Mouse (Mus musculus) right cerebral cortex, postnatal 14 days (tissue): ENCODE results near the gene Hist1h3g.
A peak's percentile ranks its signal among the peaks of the same experiment; 100 is the strongest.
"Not testable (repeated sequence)": the region's sequence is repeated elsewhere in the genome, so short reads cannot be mapped to it uniquely, and the experiment has no call there.

Experiments
- DNase-seq: peaks from one replicate; pipeline ENCODE4 v3.0.0; 2022

Gene Hist1h3g

DNA sequence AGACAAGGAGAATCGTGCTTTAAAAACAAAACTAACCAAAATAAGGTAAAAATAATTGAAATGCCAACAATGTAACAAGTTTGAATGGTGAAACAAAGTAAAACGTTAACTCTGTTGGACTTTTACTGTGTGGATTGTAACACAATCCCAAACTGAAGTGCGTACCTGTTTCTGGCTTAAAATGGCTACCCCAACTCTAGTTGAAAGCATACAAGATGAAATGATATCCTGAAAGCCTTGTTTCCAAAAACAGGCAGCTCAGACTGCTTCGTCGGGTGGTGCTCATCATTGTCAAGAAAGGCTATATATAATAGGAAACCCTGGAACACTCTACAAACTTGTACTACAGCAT, 26.3 kb downstream of the Hist1h3g start:
- DNase-seq = not testable (repeated sequence)

DNA sequence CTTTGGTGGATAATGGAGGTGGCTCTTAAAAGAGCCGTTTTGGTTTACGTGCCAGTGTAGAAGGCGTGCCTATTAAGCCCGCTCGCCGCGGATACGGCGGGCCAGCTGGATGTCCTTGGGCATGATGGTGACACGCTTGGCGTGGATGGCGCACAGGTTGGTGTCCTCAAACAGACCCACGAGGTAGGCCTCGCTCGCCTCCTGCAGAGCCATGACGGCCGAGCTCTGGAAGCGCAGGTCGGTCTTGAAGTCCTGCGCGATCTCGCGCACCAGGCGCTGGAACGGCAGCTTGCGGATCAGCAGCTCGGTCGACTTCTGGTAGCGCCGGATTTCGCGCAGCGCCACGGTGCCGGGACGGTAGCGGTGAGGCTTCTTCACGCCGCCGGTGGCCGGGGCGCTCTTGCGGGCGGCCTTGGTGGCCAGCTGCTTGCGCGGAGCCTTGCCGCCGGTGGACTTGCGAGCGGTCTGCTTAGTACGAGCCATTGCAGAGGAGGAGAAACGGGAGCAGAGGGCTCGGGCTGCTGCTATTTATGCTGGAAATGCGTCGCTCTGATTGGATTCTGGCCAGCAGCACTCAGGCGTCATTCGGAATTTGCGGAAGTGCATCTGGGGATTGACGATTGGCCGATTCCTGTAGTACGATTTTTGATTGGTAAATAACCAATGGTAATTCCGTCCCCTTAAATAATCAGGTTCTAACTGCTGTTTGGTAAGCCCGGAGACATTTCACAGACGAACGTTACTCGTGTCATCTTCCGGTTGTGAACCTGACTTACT, 26.8 kb downstream of the Hist1h3g start, which contains the start of gene Hist1h3e:
Gene Hist1h3e (minus strand): TSS at position 487 of the 777 bp plus-strand sequence.
- peak; percentile 92 for DNase-seq

DNA sequence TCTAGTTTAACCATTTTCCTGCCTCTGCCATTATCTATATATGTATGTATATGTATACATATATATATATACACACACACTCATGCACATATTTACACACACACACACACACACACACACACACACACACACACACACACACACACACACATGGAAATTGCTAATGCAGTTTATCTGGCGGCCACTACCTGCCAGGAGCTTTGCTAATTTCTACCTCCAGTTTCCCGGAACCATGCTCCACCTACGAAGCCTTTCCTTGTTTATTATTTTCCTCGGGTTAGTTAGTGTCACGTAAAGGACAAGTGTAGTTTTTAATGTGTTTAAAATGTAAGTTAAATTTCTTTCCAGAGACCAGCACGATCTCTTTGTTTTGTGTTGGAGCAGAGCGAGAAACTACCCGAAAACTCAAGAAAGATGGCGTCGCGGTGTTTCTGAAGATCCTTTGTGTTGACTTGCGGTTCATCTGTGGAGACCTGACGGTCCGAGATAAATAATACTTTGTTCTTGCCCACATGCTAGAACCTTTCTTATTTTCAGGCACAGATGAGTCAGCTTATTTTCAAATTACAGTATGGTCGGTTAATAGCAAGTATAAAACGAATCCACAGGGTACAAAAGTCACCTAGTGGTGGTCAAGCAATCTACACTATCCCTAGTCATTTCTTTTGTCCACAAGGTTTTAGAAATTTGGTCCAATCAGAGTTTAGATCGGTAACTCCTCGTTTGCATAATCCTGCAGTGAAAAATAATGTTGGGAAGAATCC, 27.7 kb downstream of the Hist1h3g start:
- peak; percentile 26 for DNase-seq

DNA sequence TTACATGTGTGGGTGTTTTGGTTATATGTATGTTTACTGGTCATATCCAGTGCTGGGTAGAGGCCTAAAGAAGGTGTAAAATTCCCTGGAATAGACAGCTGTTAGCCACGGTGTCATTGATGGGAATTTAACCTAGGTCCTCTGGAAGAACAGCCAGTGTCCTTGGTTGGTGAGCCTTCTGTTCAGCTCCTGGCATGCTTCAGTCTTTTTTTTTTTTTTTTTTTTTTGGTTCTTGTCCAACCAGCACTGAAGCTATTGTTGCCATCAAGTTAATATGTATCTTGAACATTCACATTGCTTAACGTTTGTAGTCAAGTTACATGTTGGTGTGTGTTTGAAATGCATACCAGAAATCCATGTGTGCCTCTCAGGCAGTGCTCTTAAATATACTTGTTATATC, 29.3 kb downstream of the Hist1h3g start:
- no peak for DNase-seq

DNA sequence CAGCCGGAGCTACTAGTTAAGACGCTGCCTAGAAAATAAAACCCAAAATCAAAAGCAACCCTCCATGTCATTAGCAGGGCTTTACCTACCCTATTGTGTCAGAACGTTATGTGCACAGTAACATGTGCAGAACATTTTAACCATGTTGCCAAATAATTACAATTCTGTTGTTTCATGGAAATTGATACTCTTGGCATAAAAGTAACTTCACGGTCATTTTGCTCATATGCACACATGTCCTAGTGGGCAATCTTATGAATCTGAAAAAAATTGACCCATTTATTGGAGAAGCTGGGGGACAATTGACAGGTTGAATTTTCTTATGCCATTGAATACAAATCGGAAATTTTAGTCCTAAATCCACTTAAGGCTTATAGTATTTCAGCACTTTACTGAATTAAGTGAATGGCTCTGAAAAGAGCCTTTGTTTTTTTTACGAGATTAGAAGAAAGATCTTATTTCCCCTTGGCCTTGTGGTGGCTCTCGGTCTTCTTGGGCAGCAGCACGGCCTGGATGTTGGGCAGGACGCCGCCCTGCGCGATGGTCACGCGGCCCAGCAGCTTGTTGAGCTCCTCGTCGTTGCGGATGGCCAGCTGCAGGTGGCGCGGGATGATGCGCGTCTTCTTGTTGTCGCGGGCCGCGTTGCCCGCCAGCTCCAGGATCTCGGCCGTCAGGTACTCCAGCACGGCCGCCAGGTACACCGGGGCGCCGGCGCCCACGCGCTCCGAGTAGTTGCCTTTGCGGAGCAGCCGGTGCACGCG, 35.2 kb downstream of the Hist1h3g start:
- not testable (repeated sequence) for DNase-seq

DNA sequence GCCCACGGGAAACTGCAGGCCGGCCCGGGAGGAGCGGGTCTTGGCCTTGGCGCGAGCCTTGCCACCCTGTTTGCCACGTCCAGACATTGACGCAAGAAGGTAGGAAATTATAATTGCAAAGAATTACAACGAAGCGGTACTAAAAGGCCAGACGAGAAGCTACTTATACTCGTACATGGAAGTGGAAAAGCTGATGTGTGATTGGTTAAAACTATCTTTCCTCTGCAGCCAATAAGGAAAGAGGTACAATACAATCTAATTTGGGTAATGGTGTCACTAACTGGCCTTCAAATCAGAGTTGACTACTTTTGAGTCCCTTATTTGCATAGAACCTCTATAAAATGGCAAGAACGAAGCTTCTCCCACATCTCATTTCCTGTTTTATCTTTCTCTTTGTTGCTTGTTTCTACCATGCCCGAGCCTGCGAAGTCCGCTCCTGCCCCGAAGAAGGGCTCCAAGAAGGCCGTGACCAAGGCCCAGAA, 35.8 kb downstream of the Hist1h3g start, which contains the start of the genes Hist1h2ae and Hist1h2bg:
Gene Hist1h2ae (minus strand): TSS at position 199 of the 482 bp plus-strand sequence.
Gene Hist1h2bg (plus strand): TSS at position 375 of the 482 bp plus-strand sequence.
- DNase-seq = peak; percentile 34

DNA sequence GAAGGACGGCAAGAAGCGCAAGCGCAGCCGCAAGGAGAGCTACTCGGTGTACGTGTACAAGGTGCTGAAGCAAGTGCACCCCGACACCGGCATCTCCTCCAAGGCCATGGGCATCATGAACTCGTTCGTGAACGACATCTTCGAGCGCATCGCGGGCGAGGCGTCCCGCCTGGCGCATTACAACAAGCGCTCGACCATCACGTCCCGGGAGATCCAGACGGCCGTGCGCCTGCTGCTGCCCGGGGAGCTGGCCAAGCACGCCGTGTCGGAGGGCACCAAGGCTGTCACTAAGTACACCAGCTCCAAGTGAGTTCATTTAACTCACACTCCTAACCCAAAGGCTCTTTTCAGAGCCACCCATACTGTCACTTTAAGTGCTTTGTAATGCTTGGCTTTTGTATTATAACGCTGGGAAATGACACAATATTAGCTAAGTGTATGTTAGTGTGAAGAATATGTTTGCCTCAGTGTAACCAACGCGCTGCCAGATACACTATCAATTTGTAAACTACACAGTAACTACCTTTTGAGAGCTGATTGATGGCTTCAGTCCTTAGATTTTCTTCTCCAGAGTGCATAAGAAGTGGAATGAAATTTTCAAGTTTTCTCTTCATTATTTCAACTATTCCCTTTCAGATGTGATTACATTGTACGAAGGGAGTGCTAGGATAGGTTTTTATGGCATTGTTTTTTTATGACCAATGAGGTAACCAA, 36.4 kb downstream of the Hist1h3g start:
- DNase-seq = not testable (repeated sequence)

DNA sequence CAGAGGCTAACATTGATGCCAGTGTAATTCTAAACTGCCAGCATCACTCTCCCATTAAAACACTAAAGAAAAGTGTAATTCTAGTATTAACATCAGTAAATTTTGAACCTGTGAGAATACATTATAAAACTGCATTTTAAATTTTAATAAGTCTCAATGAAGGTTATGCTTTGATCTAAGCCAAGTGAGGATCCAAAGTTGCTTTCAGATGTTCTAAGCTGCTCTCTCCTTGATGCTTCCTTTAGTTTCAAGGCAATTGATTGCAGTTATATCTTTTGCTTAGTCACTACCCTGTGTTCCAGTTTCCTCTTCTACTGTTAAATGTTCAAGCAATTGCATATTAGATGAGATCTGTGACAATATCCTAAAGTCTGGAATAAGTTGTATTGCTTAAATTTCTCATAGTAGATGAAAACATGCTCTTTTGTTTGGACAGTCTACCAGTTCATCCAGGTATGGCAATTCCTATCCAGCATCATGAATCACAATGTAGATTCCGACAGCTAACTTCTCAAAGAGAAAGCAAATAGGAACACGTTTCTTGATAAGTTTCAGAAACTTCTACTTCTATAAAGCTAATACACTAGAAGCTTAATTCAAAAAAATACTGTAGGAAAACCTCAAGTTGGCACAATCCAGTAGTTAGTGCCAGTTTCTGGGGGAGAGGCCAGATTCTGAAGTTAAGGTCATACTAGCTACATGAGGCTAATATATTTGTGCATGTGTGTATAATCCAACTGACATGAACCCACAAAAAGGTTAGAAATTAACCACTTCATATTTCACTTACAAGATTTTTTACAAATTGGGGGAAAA, 37.2 kb downstream of the Hist1h3g start:
- DNase-seq = no peak

DNA sequence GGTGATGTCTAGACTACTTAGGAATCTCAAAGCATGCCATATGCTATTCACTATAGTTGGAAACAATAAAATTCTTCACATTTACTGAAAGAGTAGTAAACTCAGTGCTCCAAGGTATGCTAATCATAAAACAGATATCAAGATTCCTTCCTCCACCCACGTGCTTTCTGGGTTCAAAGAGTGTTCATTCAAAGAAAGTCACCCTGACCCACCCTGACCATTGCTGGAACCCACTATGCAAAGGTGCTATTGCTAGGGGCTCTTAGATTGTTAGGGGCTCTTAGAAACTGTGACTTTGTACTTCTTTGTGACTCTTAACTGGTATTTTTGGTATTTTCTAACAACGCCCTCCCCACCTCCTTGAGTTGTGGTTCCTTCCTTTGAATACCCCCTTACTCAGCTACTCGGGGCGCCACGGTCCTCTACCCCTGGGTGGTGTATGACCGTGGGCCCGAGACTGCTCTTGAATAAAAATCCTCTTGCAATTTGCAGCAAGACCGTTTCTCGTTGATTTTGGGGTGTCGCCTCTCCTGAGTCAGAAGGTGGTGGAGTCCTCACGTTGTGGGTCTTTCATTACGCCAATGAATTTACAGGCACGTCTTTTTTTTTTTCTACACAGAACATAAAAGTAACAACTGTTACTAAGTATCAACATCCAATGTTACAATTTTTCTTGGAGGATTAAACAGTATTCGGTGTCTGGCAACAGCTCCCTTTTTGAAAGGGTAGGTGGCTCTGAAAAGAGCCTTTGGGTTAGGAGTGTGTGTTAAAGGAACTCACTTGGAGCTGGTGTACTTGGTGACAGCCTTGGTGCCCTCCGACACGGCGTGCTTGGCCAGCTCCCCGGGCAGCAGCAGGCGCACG, 38.0 kb downstream of the Hist1h3g start:
- peak; percentile 10 for DNase-seq

DNA sequence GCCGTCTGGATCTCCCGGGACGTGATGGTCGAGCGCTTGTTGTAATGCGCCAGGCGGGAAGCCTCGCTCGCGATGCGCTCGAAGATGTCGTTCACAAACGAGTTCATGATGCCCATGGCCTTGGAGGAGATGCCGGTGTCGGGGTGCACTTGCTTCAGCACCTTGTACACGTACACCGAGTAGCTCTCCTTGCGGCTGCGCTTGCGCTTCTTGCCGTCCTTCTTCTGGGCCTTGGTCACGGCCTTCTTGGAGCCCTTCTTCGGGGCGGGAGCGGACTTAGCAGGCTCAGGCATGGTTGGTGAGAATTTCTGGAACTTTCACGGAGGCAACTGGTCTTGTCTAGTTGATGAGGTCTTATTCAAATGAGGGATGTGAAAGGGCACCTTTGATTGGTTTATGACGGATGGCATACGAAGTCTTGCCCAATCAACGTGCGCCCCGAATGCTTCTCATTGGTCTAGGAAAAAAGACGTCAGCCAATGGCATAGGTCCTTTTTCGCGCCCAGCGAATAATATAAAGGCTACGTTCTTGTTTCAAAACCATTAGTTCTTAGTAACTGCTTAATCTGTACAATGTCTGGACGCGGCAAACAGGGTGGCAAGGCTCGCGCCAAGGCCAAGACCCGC, 38.8 kb downstream of the Hist1h3g start, which contains the start of the genes Hist1h2bf and Hist1h2ad:
Gene Hist1h2bf (minus strand): TSS at position 299 of the 627 bp plus-strand sequence.
Gene Hist1h2ad (plus strand): TSS at position 484 of the 627 bp plus-strand sequence.
- DNase-seq = peak; percentile 88

DNA sequence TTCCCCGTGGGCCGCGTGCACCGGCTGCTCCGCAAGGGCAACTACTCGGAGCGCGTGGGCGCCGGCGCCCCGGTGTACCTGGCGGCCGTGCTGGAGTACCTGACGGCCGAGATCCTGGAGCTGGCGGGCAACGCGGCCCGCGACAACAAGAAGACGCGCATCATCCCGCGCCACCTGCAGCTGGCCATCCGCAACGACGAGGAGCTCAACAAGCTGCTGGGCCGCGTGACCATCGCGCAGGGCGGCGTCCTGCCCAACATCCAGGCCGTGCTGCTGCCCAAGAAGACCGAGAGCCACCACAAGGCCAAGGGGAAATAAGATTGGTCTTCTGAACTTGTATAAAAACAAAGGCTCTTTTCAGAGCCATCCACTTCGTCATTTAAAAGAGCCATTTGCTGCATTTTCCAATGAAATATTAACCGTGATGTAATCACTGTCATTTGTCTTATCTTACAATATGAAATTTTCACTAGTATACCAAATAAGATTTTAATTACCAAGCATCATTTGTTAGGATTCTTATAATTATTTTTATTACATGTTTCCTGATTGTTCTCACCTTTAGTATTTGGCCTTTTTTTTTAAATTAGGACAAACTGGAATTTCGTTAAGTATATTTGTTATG, 39.4 kb downstream of the Hist1h3g start:
- not testable (repeated sequence) for DNase-seq

DNA sequence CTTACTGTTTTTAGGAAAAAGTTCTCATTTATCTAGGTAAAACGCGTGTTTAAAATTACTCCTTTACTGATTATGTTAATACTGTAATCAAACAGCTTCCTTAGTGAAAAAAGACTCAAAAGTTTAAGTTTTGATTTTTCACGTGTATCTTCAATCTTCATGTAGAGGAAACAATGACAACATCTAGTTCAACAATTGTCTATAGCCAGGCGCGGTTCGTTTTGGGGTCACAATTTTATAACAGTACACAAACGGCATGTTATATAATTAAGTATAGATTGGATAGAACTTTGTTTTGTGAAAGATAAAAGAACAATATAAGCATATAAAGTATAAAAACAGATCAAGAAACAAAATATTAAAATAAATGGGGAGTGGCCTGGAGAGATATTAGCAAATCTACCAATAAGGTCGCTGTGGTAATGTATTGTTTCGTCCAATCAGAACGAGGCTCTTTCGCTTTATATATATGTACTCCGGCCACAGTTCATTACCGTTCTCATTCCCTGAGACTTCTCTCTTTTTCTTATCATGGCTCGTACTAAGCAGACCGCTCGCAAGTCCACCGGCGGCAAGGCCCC, 40.1 kb downstream of the Hist1h3g start, which contains the start of gene Hist1h3d:
Gene Hist1h3d (plus strand): TSS at position 493 of the 581 bp plus-strand sequence.
- no peak for DNase-seq

DNA sequence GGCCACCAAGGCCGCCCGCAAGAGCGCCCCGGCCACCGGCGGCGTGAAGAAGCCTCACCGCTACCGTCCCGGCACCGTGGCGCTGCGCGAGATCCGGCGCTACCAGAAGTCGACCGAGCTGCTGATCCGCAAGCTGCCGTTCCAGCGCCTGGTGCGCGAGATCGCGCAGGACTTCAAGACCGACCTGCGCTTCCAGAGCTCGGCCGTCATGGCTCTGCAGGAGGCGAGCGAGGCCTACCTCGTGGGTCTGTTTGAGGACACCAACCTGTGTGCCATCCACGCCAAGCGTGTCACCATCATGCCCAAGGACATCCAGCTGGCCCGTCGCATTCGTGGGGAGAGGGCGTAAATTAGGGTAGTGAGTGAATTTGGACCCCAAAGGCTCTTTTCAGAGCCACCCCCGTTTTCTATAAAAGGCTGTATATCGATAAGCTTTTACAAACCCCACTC, 40.7 kb downstream of the Hist1h3g start:
- not testable (repeated sequence) for DNase-seq

DNA sequence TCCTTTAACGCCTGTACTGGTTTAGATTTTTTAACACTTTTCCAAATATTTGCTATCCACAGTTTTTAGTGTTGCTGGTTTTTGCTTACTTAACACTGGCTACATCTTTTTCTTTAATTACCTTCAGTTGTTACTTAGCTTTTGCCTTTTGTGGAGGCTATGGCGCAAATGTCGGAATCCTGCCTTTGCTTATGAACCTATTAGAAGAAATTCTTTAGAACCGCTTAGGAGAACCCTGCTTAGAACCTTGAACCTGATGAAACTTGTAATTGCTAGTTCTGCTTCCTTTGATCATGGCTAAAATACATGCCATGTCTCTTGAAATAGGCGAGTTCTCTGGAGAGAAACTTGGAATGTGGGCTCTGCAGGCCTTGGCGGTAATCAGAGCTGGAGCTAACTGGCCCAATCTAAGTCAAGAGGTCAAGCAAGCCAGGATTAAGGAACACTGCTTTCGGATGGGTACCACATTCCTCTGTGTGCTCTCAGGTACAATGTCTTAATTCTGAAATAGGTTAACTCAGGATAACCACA, 41.2 kb downstream of the Hist1h3g start:
- DNase-seq = no peak

DNA sequence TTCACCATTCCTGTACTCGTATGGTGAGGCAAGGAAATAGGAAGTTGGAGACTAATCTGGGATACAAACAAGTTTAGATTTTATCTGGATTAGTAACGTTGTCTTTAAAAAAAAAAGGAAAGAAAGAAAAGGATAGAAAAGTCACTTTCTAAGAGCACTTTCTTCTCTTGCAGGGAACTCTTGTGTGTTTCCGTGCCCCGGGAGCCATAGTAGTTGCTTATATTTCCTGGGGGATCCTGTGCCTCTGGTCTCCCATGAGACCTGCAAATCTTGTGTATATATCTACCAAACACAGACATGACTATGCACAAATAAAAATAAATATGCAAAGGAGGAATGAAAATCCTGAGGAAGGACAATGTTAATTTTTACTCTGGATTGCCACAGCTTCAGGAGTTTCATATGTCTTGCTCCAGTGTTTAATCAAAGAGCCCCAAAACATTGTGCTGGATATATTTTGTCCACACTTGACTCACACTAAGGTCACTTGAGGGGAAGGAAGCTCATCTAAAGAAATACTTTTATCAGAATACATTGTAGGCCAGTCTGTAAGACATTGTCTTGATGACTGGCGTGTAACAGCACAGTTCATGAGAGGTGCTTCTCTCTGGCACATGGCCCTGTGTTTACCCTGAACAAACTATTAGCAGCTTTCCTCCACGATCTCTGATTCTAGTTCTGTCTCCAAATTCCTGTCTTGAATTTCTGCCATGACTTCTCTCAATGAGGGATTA, 41.9 kb downstream of the Hist1h3g start:
- no peak for DNase-seq

DNA sequence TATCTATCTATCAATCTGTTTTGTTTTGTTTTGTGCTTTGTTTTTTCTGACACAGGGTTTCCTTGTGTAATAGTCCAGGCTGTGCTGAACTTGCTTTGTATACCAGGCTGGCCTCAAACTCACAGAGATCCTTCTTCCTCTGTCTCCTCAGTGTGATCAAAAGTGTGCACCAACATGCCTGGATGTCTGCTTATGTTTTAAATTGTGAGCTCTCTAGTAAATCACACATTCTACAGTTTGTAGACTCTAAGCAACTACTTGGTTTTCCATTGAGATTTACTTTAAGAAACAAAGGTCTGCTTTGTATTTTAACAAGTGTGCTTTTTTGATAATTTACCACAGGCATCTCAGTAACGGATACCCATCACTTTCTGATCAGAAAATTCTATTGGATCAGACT, 42.6 kb downstream of the Hist1h3g start:
- no peak for DNase-seq

DNA sequence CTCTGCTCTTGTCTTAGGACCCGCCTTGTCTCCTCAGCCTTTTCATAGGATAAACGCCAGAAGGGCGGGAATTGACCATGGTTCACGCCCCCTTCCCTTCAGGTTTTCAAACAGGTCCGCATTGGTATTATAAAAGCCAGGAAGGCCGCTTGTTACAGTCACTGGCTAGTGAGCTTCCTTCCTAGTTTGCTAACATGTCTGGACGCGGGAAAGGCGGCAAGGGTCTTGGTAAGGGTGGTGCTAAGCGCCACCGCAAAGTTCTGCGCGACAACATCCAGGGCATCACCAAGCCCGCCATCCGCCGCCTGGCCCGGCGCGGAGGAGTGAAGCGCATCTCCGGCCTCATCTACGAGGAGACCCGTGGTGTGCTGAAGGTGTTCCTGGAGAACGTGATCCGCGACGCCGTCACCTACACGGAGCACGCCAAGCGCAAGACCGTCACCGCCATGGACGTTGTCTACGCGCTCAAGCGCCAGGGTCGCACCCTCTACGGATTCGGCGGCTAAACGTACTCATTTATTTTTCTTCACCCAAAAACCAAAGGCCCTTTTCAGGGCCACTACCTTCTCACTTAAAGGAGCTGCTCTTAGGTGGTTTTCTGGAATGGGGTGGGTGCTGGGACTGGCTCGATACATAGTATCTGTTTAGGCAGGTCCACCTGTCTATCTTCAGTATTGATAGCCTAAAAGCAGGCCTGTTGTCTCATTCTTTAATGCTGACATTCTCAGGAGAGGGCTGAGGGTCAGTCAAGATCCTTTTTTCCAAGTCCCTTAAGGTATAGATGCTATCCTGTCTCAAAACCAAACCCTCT, 46.4 kb downstream of the Hist1h3g start, which contains the start of gene Hist1h4d:
Gene Hist1h4d (plus strand): TSS at position 191 of the 811 bp plus-strand sequence.
- DNase-seq = peak; percentile 81
